Mouse (Mus musculus): ENCODE data around the gene Nab2.

The Nab2 gene

DNA sequence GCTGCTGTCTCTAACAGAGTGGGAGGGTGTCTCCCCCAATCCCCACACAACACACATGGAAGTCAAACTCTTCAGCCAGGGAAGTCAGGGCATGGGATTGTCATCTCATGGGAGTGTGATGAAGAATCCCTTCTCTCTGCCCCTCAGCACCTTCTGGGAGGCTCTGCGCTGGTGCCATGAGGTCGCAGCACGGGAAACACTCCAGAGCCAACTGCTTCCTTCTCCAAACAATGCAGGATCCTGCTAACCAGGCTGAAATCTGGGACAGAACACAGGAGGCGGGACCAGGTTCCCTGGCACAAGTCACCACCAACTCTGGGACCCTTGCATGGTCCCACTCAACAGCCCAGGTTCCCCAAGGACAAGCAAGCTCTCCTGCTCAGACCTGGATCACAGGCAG, 51.1 kb downstream of the Nab2 start:
- in situ Hi-C loops (cut with MboI, MseI), result no loop called here

GRCm38 (mm10) chr10:127616261-127616679, 52.1 kb downstream of the Nab2 start:
- in situ Hi-C loops (cut with MboI, MseI), result no loop called here

- in situ Hi-C loops (cut with MboI, MseI), result no loop called here
Measured at GRCm38 (mm10) chr10:127615591-127615990, 52.8 kb downstream of the Nab2 start.

GRCm38 (mm10) chr10:127615034-127615374, 53.4 kb downstream of the Nab2 start:
- in situ Hi-C loops (cut with MboI, MseI), result no loop called here

- in situ Hi-C loops (cut with MboI, MseI), result no loop called here
Measured at GRCm38 (mm10) chr10:127614236-127615033, 53.9 kb downstream of the Nab2 start.

DNA sequence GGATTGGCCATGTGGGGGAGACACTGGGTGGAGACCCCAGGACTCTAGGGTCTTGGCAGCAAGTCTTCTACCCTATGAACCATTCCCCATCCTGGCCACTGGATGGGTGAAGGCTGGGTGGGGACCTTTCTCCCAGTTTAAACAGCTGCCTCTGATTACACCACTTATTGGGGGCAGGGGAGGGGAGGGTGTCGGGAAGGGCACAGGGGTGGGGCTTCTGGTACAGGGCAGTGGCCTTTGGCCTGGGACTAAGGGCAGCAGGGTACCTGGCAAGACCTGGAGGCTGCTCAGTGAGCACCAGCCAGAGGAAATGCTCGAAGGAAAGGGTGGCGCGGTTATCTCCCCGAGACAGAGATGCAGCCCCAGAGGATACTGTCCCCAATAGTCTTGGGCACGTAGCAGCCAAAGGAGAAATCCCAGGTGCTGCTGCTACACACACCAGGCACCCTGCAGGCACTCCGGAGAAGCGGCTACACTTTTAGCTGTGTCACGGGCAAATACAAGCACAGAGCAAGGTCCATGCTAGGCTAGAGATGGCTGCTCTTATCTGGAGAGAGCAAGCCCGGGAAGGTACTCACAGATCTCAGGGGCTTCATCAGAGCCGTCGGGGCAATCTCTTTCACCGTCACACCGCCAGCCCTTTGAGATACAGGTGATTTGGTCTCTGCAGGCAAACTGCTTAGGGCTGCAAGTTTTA, 56.1 kb downstream of the Nab2 start:
- in situ Hi-C loops (cut with MboI, MseI), result no loop called here
